Mouse (Mus musculus) small intestine, adult 2 months (tissue): ENCODE measurements around the gene Gpr176.

Experiments
- CTCF ChIP-seq: fragments of 200-500 bp; IDR thresholded peaks from 2 replicates; pipeline ENCODE4 v1.5.1; 2012; ENCODE audit warnings: low read depth, mild to moderate bottlenecking, control low read depth, inconsistent platforms, low read length, moderate library complexity, mixed read lengths; ENCODE audit not compliant: insufficient replicate concordance, insufficient read length; ENCODE audit errors: extremely low read depth
- POLR2A ChIP-seq: fragments of 200-500 bp; IDR thresholded peaks from 2 replicates; pipeline ENCODE4 v1.6.1; 2012; ENCODE audit warnings: low read depth, mild to moderate bottlenecking, control low read depth, inconsistent platforms, low read length, moderate library complexity

DNA sequence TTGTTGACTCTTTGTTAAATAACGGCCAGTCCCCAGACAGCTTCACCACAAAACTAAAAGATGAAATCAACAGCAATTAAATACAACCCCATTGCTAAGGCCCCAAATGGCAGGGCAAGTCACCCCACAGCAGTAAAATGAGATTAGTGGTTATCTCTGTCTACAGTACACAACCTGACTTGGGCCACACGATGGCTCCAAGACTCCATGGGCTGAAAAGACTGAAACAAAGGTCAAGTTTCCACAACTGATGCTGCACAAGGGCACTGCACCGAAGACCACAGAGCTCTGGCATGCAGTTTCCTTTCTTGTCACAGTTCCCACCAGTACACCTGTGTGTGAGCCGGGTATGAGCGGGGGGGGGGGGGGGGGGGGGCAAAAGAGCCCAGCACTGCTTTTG lies 50.6 kb downstream of the Gpr176 start:
- TF ChIP-seq POLR2A (no peak), CTCF (no peak)
